Mouse (Mus musculus) ES-CJ7 (cell line): Measurements from ENCODE around the gene Scml4.

Experiments used
- DNase-seq: peaks from one replicate; pipeline ENCODE4 v3.0.0; 2011; ENCODE audit warnings: low read depth, low spot score

Scml4 gene

GRCm38 (mm10) chr10:42860159-42860911 is at the start of gene Scml4:
Scml4 (plus strand) TSS chr10:42860370.
- DNase-seq = peak; percentile 32

- no peak for DNase-seq
Measured at GRCm38 (mm10) chr10:42825923-42826322, 34.2 kb upstream of the Scml4 start.

GRCm38 (mm10) chr10:42827155-42827554 is 33.0 kb upstream of the Scml4 start:
- DNase-seq = no peak

- DNase-seq = no peak
Measured at GRCm38 (mm10) chr10:42830007-42830406, 30.2 kb upstream of the Scml4 start.

GRCm38 (mm10) chr10:42830409-42830808 is 29.8 kb upstream of the Scml4 start:
- DNase-seq = no peak

- DNase-seq = no peak
Measured at GRCm38 (mm10) chr10:42832677-42833076, 27.5 kb upstream of the Scml4 start.

- DNase-seq = no peak
Measured at GRCm38 (mm10) chr10:42833871-42834727, 26.1 kb upstream of the Scml4 start.

GRCm38 (mm10) chr10:42838106-42838505 is 22.1 kb upstream of the Scml4 start:
- no peak for DNase-seq

GRCm38 (mm10) chr10:42838736-42839135 is 21.4 kb upstream of the Scml4 start:
- no peak for DNase-seq

- peak; percentile 51 for DNase-seq
Measured at GRCm38 (mm10) chr10:42840036-42840435, 20.1 kb upstream of the Scml4 start.

- DNase-seq = peak; percentile 66
Measured at GRCm38 (mm10) chr10:42841531-42842195, 18.5 kb upstream of the Scml4 start.

- DNase-seq = peak; percentile 71
Measured at GRCm38 (mm10) chr10:42842358-42842757, 17.8 kb upstream of the Scml4 start.

- DNase-seq = no peak
Measured at GRCm38 (mm10) chr10:42843416-42843815, 16.8 kb upstream of the Scml4 start.

GRCm38 (mm10) chr10:42845480-42845879 is 14.7 kb upstream of the Scml4 start:
- DNase-seq = no peak

GRCm38 (mm10) chr10:42848179-42849080 is 11.7 kb upstream of the Scml4 start:
- no peak for DNase-seq

GRCm38 (mm10) chr10:42849081-42849400 is 11.1 kb upstream of the Scml4 start:
- DNase-seq = peak; percentile 69

GRCm38 (mm10) chr10:42854838-42855237 is 5.3 kb upstream of the Scml4 start:
- no peak for DNase-seq

GRCm38 (mm10) chr10:42855250-42855649 is 4.9 kb upstream of the Scml4 start:
- no peak for DNase-seq

GRCm38 (mm10) chr10:42856574-42856973 is 3.6 kb upstream of the Scml4 start:
- DNase-seq = no peak

GRCm38 (mm10) chr10:42857021-42857420 is 3.1 kb upstream of the Scml4 start:
- no peak for DNase-seq

- DNase-seq = no peak
Measured at GRCm38 (mm10) chr10:42859781-42860158, 400 bp upstream of the Scml4 start.
